Mouse (Mus musculus) testis, postnatal 14 days (tissue): Measurements from ENCODE around the gene Ssc5d.

Experiments
- DNase-seq: peaks from one replicate; pipeline ENCODE4 v3.0.0; 2021; ENCODE audit warnings: low spot score

The Ssc5d gene

DNA sequence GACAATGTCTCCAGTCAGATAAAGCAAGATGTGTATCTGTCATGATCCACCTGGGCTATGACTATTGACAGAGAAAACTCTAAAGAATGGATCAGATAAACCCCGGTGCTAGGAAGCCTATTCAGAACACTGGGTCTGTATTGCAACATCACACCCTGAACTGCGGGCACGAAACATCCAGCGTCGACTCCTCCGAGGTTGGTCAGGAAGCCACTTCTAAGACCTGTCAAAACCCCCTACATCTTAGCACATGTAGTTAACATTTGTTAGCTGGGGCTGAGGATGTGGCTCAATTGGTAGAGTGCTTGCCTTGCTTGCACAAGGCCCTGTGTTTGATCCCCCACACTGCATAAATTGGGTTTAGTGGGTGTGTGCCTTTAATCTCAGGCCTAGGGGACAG lies 22.8 kb downstream of the Ssc5d start:
- DNase-seq = no peak

DNA sequence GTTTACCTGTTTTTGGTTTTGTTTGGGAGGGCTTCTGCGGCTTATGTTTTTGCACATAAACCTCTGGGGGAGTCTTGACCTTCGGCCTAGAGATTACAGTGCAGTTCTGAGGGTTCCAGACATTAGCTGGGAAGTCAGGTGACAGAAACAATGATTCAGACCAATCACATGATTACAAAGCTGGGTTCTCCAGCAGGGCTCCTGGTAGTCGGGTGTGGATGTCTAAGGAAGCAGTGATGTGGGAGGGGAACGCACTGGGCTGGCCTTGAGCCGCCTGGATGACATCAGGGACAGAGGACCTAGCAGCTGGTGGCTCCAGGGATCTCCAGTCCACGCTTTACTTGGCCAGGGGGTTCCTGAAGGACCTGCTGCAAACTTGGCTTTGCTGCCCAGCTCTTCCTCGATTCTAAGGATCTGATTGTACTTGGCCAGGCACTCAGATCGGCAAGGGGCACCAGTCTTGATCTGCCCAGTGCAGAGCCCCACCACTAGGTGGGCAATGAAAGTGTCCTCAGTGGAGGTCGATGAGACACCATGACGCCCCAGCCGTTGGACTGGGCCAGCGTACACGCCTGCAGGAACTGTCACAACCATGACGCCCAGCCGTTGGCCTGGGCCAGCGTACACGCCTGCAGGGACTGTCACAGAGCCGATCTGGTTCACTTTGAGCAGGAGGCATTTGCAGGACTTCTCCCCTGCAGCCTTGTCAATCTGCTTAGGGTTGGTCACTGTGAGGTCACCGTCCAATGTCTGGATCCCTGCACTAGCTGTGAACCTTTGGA lies 25.2 kb downstream of the Ssc5d start:
- no peak for DNase-seq

DNA sequence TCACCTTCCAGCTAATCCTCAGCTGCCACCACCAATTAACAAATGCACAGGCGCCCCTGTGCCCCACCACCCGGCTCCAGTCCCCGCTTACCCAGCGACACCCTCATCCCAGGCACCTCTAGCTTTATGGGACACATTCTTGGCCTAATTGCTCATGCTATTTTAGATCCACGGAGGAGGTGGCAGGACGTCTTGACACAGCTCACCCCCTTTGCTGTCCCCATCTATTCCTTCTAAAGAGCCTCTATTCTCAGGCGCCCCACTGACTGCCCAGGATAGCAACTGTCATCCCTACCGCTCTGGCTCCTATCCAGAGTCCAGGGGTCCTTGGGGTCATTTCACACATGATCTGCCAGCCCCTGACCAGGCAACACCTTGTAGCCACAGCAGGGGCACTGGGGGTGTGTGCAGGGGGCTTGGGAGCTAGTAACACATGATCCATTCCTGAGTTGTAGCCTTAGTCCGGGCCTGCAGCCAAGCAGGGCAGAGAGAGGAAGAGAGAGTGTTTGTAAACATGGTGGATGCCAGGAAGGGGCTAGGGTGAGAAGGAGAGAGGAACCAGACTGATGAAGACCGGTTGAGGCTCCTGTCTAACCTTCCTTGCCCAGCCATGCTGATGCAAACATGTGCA lies 28.3 kb downstream of the Ssc5d start:
- DNase-seq = no peak

DNA sequence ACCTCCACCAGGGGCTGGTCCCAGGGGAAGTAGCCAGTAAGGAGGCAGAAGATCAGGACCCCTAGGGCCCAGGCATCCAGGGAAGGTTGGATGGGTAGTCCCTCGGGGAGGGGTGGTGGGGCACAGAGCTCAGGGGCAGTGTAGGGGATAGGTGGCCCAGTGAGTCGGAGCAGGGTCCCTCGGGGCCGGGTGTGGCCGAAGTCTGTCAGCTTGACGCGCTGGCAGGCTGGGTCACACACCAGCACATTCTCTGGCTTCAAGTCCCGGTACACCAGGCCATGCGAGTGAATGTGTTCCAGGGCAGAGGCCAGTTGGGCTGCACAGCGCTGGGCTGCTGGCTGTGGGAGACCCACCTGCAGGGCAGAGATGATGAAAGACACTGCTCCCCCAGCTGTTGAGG lies 31.8 kb downstream of the Ssc5d start:
- no peak for DNase-seq

DNA sequence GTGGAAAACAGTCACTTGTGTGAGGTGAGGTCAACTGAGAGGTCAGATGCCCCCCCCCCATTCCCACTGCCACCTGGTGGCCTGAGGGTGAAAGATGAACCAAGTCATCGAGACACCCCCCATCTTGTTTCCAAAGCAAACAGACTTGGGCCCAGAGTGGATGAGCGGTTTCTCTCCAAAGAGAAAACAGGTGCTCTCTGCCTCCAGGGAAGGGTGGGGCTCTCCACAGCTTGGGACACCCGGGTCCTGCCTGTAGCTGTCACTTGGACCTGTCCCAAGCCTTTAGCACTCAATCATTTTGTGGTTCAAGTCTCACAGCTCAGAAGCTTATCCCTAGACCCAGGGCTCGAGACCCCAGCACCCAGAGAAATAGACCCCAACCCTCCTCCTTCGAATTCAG lies 37.9 kb downstream of the Ssc5d start:
- no peak for DNase-seq

DNA sequence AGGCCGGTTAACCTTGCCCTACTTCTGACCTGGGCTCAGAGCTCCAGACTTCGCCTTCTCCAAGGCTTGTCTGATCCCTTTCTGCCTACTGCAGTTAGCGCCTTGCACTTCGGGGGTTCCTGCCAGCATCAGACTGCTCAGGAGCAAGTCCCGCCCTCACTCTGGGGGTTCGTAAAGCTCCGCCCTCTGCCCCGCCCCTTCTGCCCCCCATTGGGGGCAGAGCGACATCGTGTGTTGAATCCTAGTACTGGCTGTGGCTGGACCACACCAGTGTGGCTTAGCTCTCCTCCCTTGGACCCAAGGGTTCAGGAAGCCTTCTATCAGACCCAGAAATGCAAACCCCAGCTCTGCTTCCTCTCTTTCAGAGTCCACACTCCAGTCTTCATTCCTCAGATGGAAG lies 38.7 kb downstream of the Ssc5d start, which contains the start of gene Sbk2:
Sbk2 (minus strand) TSS at position 135 of the 400 bp plus-strand sequence.
- DNase-seq = peak; percentile 68

DNA sequence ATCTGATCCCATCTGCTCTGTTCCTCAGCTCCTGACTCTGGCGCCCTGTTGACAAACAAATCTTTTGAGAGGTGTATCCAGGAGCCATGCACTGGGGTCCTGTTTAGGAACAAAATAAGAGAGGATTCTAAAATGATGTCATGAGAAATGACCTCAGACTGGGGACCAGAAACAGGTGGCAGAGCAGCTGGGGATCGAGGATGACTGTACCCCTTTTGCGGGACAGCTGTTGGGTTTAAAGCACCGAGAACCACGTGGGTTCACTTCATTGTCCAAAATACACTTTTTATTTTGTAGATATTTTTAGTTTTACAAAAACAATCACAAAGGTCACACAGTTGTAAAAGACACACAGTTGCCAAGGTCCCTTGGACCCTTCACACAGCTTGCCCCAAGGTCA lies 39.4 kb downstream of the Ssc5d start:
- no peak for DNase-seq

DNA sequence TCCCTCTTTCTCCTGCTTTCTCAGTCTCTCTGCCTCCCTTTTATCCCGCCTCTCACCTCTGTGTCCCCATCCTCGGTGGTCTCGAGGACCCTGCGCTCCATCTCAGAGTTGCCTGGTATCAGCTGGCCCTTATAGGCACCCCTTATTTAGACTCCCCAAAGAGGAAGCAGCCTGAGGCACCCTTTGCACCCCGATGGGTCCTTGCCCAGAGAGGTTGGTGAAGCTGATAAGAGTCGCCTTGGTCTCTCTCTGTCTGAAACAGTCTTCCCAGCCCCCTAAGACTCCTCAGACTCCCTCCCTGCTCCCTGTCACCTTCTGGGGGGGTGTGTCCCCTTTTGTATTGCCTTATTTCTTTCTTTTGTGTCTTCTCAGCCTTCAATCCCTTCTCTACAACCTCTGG lies 45.5 kb downstream of the Ssc5d start, which contains the start of gene Sbk3:
Sbk3 (minus strand) TSS at position 101 of the 400 bp plus-strand sequence.
- no peak for DNase-seq

DNA sequence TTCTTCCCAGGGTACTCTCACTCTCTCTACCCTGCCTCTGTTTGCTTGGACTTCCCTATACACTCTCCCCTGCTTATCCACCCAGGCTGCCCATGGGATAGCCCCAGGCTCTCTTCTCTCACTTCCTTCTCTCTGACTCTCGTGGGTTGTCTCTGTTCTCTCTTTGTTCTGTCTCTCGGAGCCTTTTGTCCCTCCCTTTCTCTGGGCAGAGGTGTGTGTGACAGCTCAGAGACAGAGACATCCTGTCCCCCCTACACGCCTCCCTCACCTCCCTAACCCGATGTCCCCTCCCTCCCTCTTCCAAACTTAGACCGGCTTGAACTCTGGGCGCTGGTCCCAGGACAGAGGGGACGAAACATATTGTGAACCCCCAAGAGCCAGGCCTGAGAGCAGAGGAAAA lies 46.1 kb downstream of the Ssc5d start:
- DNase-seq = no peak

DNA sequence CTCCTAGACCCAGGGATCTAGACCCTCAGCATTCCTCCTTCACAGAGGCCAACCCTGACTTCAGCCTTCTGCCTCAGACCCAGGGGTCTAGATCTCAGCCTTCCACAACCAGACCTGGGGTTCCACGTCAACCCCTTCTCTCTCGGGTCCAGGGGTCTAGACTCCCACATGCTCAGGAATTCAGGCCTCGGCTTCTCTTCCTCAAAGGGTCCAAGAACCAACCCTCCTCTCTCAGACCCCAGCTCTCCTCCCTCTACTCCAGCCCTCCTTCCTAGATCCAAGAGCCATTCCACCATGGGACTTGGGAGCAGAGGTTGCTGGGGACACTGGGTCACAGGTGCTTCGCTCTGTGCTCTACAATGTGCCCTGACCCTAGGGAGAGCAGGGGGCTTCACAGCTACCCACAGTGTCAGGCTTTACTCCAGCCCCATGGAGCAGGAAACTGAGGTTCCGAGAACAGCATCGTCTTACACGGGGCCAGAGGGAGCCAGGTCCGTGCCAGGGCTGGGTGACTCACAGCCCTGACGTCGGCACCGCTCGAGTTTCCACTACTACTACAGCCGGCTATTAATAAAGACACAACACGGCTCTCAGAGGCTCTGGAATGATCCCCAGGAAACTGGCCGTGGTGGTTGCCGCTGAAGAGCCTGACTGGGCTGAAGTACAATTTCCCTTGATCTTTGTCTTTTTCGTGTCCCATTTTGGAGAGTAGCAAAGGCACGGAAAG lies 46.9 kb downstream of the Ssc5d start:
- DNase-seq = no peak

DNA sequence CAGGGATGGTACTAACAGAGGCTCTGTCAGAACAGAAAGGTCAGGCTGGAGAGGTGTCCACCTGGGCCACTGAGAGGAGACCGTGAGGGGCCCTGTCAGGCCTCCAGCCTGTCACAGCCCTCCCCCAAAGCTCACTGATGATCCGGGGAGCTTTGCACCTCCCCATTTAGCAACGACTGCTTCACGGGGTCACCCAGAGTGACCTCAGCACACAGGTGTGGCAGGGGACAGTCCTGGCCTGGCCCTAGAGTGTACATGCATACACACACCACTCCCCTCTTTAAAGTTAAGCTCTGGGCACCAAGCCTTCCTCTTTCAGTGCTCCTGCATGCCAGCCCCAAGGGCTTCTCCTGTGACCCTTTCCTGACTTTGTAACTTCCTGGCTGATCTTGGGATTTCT lies 49.9 kb downstream of the Ssc5d start:
- no peak for DNase-seq

DNA sequence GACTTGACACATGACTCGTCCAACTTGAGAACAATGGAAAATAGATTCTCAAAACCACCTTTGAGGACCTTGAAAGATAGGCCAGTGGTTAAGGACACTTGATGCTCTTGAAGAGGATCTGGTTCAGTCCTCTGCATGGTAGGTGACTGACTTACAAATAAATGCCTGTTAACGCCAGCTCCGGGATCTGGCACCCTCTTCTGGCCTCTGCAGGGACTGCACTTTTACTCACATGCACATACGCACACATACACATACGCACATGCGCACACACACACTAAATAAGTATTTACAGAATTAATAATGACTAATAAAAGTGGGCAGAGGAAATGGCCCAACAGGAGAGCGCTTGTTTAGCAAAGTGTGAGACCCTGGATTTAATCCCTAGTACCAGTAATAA lies 51.2 kb downstream of the Ssc5d start:
- no peak for DNase-seq

DNA sequence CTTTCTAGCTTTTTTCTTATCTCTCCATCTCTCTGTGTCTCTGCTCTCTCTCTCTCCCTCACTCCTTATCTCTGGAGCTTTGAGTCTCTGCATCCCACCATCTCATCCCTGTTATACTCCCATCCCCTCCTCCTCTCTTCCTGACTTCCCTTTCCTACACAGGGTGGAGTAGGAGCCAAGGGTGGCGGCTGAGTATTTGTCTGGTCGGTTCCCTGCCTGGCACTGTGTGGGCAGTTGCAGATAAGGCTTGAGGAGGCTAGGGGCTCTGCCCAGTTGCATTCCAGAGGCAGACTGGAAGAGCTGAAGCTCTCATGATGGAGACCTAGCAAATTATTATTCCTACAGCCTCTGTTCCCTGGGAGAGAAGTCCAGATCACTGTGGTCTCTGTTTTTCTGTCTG lies 62.7 kb downstream of the Ssc5d start:
- DNase-seq = no peak

DNA sequence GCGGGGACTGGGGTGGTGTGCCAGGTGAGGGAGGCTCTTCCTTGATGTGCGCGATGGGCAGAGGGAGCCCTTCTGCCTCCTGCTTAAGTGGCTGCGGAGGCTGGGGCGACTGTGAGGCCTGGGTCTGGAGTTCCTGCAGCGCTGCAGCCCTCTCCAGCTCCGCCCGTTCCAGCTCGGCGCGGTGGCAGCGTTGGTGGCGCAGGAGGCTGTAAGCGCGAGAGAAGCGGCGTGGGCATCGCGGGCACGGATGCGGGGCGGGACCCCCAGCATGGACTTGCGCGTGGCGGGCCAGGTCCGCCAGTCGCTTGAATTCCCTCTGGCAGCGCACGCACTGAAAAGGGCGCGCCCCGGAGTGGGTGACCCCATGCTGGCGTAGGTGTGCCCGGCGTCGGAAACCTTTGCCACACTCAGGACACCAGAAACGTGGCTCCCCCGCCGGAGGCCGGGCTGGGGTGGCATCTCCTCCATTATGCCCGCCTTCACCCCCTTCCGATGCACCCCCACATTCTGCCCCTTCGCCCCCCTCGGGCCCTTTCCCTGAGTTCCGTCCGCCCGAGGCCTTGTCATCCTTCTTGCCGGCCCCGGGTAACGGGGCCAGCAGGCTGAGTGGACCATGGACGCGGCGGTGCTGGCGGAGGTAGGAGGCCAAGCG lies 67.9 kb downstream of the Ssc5d start:
- no peak for DNase-seq

DNA sequence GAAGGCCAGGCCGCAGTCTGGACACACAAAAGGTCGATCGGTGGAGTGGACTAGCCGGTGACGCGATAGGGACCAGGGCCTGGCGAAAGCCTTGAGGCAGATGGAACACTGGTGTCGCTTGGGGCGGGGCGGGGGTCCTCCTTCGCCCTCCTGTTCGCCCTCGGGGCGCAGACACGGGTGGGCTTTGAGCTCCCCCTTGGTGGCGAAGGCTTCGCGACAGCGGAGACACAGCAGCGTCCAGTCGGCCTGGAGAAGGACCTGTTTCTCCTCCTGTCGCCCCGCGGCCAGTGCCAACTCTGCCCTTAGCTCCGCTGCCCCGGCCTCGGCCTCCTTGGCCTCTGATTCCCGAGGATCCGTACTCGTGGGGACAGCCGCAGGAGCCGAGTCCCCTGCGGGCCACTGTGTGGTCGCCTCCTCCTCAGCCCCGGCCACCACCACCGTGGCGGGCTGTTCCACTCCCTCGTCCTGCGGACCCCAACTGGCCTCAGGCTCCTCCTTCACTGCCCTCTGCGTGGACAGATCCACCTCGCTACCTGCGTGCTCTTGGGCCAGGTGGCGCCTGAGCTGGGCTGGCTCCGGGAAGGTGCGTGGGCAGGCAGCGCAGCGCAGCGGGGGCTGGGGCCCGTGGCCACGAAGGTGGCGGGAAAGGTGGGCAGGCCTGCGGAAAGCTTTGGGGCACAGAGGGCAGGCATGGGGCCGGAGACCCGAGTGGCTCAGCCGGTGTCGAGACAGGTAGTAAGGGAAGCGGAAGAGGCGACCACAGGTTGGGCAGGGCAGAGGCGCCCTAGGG lies 68.6 kb downstream of the Ssc5d start:
- DNase-seq = no peak
